Mouse (Mus musculus): ENCODE measurements at regions not wholly inside any gene's neighbourhood (a gene's known extent, or its start where the extent isn't known, plus 50 kb on each side); places are given as distances from the start of the nearest gene placed in this dataset.

GRCm38 (mm10) chr4:105394366-105394765 is 237.2 kb downstream of the Plpp3 start:
- no peak for DNase-seq

- no peak for DNase-seq
Measured at GRCm38 (mm10) chr4:105397451-105397850, 240.3 kb downstream of the Plpp3 start.

- no peak for DNase-seq
Measured at GRCm38 (mm10) chr4:105402021-105402420, 244.9 kb downstream of the Plpp3 start.

- no peak for DNase-seq
Measured at GRCm38 (mm10) chr4:105403169-105403568, 246.0 kb downstream of the Plpp3 start.

GRCm38 (mm10) chr4:105403686-105404085 is 246.5 kb downstream of the Plpp3 start:
- no peak for DNase-seq

GRCm38 (mm10) chr4:105405728-105406127 is 248.6 kb downstream of the Plpp3 start:
- no peak for DNase-seq

GRCm38 (mm10) chr4:105406786-105407464 is 249.8 kb downstream of the Plpp3 start:
- no peak for DNase-seq

GRCm38 (mm10) chr4:105408896-105409295 is 251.7 kb downstream of the Plpp3 start:
- no peak for DNase-seq

- no peak for DNase-seq
Measured at GRCm38 (mm10) chr4:105417166-105417565, 260.0 kb downstream of the Plpp3 start.

- DNase-seq: no peak
Measured at GRCm38 (mm10) chr4:105422466-105422865, 265.3 kb downstream of the Plpp3 start.

- peak; percentile 42 for DNase-seq
Measured at GRCm38 (mm10) chr4:105423727-105424201, 266.6 kb downstream of the Plpp3 start.

- DNase-seq: no peak
Measured at GRCm38 (mm10) chr4:105425086-105425485, 267.9 kb downstream of the Plpp3 start.

GRCm38 (mm10) chr4:105427581-105427980 is 270.4 kb downstream of the Plpp3 start:
- no peak for DNase-seq

- no peak for DNase-seq
Measured at GRCm38 (mm10) chr4:105429381-105430100, 272.4 kb downstream of the Plpp3 start.

GRCm38 (mm10) chr4:105432461-105432860 is 275.3 kb downstream of the Plpp3 start:
- DNase-seq: no peak

- DNase-seq: no peak
Measured at GRCm38 (mm10) chr4:105437141-105437540, 280.0 kb downstream of the Plpp3 start.

GRCm38 (mm10) chr4:105449046-105449860 is 292.1 kb downstream of the Plpp3 start:
- no peak for DNase-seq

GRCm38 (mm10) chr4:105450881-105451280 is 293.7 kb downstream of the Plpp3 start:
- DNase-seq: no peak

- DNase-seq: no peak
Measured at GRCm38 (mm10) chr4:105451871-105452270, 294.7 kb downstream of the Plpp3 start.

- peak; percentile 79 for DNase-seq
Measured at GRCm38 (mm10) chr4:105456955-105457621, 299.9 kb downstream of the Plpp3 start.

- DNase-seq: no peak
Measured at GRCm38 (mm10) chr4:105459991-105460688, 303.0 kb downstream of the Plpp3 start.

GRCm38 (mm10) chr4:105460689-105461005 is 303.5 kb downstream of the Plpp3 start:
- DNase-seq: no peak
